Mouse (Mus musculus) C2C12 (cell line): ENCODE data around the gene Mrrf. TPM values are rescaled to one million over a fixed set of nuclear protein-coding genes. Genes with fewer than 3 reads are reported as not detected.

ENCODE experiments used
- H3K27me3 ChIP-seq: one replicate; pipeline ENCODE4 v1.6.1; 2011; ENCODE audit not compliant: control insufficient read depth, insufficient read depth, insufficient read length
- H3K36me3 ChIP-seq: one replicate; pipeline ENCODE4 v1.6.1; 2011; ENCODE audit not compliant: control insufficient read depth, insufficient read depth
- H3K4me3 ChIP-seq: one replicate; pipeline ENCODE4 v1.5.1; 2011; ENCODE audit warnings: mild to moderate bottlenecking, control low read depth; ENCODE audit not compliant: poor library complexity, insufficient read depth, severe bottlenecking
- H3K79me2 ChIP-seq: one replicate; pipeline ENCODE4 v1.6.1; 2011; ENCODE audit not compliant: control insufficient read depth, insufficient read depth
- H3K79me3 ChIP-seq: one replicate; pipeline ENCODE4 v1.6.1; 2011; ENCODE audit warnings: low read depth, control low read depth
- H3ac ChIP-seq: one replicate; pipeline ENCODE3; 2011; ENCODE audit warnings: low read depth; ENCODE audit not compliant: control insufficient read depth, insufficient read length
- CEBPB ChIP-seq: IDR thresholded peaks from one replicate; pipeline ENCODE4 v1.6.1; 2011; ENCODE audit warnings: low read depth, mild to moderate bottlenecking, control low read depth, moderate library complexity
- CTCF ChIP-seq: IDR thresholded peaks from one replicate; pipeline ENCODE4 v1.5.1; 2011; ENCODE audit not compliant: control insufficient read depth, insufficient read depth, insufficient read length
- FOSL1 ChIP-seq: IDR thresholded peaks from one replicate; pipeline ENCODE4 v1.8.0; 2011; ENCODE audit warnings: mild to moderate bottlenecking, low read length; ENCODE audit not compliant: poor library complexity, insufficient read depth, severe bottlenecking
- MAX ChIP-seq: IDR thresholded peaks from one replicate; pipeline ENCODE4 v1.6.1; 2011; ENCODE audit warnings: mild to moderate bottlenecking, control low read depth
- MYOD1 ChIP-seq: IDR thresholded peaks from one replicate; pipeline ENCODE4 v1.6.1; 2011; ENCODE audit warnings: low read depth; ENCODE audit not compliant: control insufficient read depth, insufficient read length
- MYOG ChIP-seq: IDR thresholded peaks from one replicate; pipeline ENCODE4 v1.6.1; 2011; ENCODE audit not compliant: control insufficient read depth, insufficient read length; ENCODE audit errors: extremely low read depth
- USF1 ChIP-seq: IDR thresholded peaks from one replicate; pipeline ENCODE4 v1.6.1; 2011; ENCODE audit warnings: low read depth, mild to moderate bottlenecking, control low read depth, moderate library complexity
- polyA plus RNA-seq: library from polyadenylated mRNA; unstranded; fragments of >200 nt; fragmentation: generic; extraction: Trizol; gene quantifications from one replicate; pipeline ENCODE4 v1.2.1, GENCODE M21; 2012; ENCODE audit warnings: missing spikeins

Gene Mrrf
- polyA plus RNA-seq, 1 experiment, result 25.4 TPM

DNA sequence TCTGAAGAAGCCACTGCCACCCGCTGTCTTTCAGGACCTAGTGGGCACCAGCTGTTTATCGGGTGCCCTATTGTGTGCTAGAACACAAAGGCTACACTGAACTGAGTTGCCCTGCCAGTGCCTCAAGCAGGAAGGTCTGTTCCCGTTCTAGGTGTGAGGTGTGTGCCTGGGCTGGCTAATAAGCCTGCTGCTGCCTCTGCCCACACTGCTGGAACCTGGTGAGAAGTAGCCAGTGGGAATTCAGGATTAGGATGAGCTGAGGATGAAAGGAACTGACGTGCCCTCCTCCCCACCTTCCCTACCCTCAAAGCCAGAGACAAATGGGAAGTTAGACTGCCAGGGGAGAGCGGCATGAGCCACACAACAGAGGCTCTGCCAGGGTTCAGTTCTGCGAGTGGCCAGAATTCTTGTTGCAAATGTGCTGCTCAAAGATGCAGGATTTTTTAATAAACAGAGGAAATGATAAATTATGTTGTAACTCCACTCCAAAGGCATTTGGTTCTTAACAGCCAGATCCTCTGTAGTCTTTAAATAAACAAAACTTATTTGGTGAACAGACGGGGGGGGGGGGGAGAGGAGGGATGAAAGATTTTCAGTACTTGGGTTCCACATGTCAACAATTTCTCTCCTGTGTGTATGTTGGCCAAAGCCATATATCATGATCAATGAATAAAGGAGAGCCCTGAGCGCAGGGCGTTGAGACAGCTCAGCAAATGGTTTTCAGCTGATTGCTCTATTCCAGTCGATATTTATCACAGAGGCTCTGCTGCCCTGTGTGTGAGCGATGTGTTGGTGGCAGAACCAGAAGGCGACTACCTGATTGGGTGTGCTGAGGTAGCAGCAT, 55.1 kb downstream of the Mrrf start:
- Histone ChIP-seq H3ac (no peak overlapping the region), H3K4me3 (no peak overlapping the region), H3K79me3 (no peaks in the 10 kb centered on the region), H3K27me3 (no peaks in the 10 kb centered on the region), H3K36me3 (peaks cover 3% of the 10 kb centered on the region), H3K79me2 (no peaks in the 10 kb centered on the region)
- TF ChIP-seq CTCF (no peak), CEBPB (no peak), MYOD1 (no peak), FOSL1 (no peak), USF1 (no peak)

GRCm38 (mm10) chr2:36197021-36197420, 60.8 kb downstream of the Mrrf start:
- TF ChIP-seq MAX (no peak), USF1 (no peak)
- H3K4me3 ChIP-seq, result no peak overlapping the region
- H3K27me3 ChIP-seq, result no peaks in the 10 kb centered on the region
- no peaks in the 10 kb centered on the region for H3K79me3 ChIP-seq
- no peaks in the 10 kb centered on the region for H3K36me3 ChIP-seq
- H3K79me2 ChIP-seq, result no peaks in the 10 kb centered on the region
- H3ac ChIP-seq, result no peak overlapping the region

GRCm38 (mm10) chr2:36197919-36198881, 62.0 kb downstream of the Mrrf start:
- TF ChIP-seq CEBPB (no peak), MYOD1 (no peak), CTCF (no peak), USF1 (no peak), FOSL1 (no peak), MYOG (no peak), MAX (no peak)
- Histone ChIP-seq H3K27me3 (no peaks in the 10 kb centered on the region), H3ac (no peak overlapping the region), H3K79me3 (no peaks in the 10 kb centered on the region), H3K79me2 (no peaks in the 10 kb centered on the region), H3K4me3 (no peak overlapping the region), H3K36me3 (no peaks in the 10 kb centered on the region)

DNA sequence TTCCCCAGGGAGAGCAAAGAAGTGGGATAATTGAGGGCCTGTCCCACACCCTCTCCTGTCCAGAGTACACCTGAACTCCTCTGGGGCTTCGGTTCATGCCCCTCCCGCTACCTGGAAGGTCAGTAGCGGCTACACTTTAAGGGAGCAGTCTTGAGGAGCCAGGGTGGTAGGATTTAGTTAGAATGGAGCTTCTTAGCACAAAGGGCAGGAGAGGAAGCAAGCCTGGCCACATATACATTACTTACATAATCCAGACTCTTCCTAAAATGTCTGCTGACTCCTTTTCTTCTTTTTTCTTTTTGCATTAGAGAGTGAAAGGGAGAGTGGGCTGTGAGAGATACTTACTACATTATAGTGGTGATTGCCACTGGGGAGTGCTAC, 62.7 kb downstream of the Mrrf start:
- H3K79me3 ChIP-seq, result no peaks in the 10 kb centered on the region
- H3K27me3 ChIP-seq, result no peaks in the 10 kb centered on the region
- no peak overlapping the region for H3ac ChIP-seq
- H3K4me3 ChIP-seq, result no peak overlapping the region
- no peak for TF ChIP-seq CTCF
- no peak for TF ChIP-seq CEBPB
- no peaks in the 10 kb centered on the region for H3K36me3 ChIP-seq
- no peaks in the 10 kb centered on the region for H3K79me2 ChIP-seq

GRCm38 (mm10) chr2:36200813-36201212, 64.6 kb downstream of the Mrrf start:
- H3K79me2 ChIP-seq, result no peaks in the 10 kb centered on the region
- TF ChIP-seq MYOD1 (no peak), MYOG (no peak), FOSL1 (no peak), MAX (no peak), USF1 (no peak), CEBPB (no peak), CTCF (no peak)
- no peak overlapping the region for H3K4me3 ChIP-seq
- no peak overlapping the region for H3ac ChIP-seq
- H3K36me3 ChIP-seq, result no peaks in the 10 kb centered on the region
- no peaks in the 10 kb centered on the region for H3K79me3 ChIP-seq
- H3K27me3 ChIP-seq, result no peaks in the 10 kb centered on the region
